Mouse (Mus musculus) megakaryocyte-erythroid progenitor cell, adult 5-6 weeks (primary cell): Measurements from ENCODE around the gene Hoxc9. TPM values are rescaled to one million over a fixed set of nuclear protein-coding genes. Genes with fewer than 3 reads are reported as not detected.

ENCODE experiments used
- ATAC-seq: replicated peaks from 2 replicates; pipeline ENCODE4 v1.8.0; 2016; ENCODE audit warnings: mild to moderate bottlenecking, inconsistent platforms; ENCODE audit not compliant: severe bottlenecking, poor library complexity, low FRiP score, low TSS enrichment
- total RNA-seq, 2 experiments: library from RNA; stranded (forward) in 1 of 2; stranded (reverse) in 1 of 2; fragments of 200-1000, 215-1000 nt in 1 of 2; fragments of >200 nt in 1 of 2; fragmentation: Nextera tagmentation in 1 of 2; gene quantifications; 2 replicates each; pipeline ENCODE4 v1.2.3; 2014 to 2017

Gene Hoxc9
- total RNA-seq, 2 experiments from 2014 or later, result not detected

GRCm38 (mm10) chr15:102955007-102955382 is 21.2 kb upstream of the Hoxc9 start:
- no peak for ATAC-seq

- ATAC-seq, result no peak
Observed at GRCm38 (mm10) chr15:102955833-102956640, 20.2 kb upstream of the Hoxc9 start.

DNA sequence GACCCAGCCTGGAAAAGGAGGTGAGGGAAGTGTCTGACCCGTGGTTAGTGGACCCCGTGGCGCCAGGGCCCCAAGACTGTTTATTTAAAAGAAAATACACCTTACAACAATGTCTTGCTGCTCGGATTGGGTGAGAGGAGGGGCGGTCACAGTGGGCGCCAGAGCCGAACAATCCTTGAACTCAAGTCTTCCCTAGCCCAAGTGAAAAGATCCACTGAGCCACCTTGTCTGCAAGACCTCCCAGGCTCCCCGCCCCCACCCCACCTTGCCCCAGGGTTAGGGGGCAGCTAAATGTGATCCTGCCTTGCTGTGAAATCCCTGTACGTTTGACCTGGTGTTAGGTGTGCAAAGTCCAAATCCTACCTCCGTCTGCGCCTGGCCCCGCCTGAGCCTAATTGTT is 19.3 kb upstream of the Hoxc9 start:
- no peak for ATAC-seq

DNA sequence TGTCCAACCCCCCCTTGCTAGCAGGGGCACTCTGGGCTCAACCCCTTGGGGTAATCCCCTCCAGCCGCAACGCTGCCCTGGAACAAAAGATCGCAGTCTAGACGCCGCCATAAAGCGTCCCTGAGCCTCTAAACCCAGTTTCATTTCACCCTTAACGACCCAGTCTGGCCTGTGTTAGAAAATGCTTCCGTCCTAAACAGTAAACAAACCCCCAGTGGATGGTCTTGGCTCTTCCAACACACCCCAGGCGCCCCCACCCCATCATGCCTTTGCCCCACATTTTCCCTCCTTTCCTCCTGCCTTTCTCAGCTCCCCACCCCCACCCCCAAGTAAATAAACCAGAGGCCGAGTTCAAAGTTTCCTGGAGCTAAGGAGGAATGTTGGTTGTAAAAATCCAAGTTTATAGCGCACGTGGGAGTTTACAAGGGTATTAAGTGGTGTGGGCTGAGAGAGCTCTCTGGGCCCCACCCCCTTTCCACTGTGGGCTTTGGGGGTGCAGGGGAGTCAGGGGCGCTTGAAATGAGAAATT is 16.5 kb upstream of the Hoxc9 start:
- no peak for ATAC-seq

DNA sequence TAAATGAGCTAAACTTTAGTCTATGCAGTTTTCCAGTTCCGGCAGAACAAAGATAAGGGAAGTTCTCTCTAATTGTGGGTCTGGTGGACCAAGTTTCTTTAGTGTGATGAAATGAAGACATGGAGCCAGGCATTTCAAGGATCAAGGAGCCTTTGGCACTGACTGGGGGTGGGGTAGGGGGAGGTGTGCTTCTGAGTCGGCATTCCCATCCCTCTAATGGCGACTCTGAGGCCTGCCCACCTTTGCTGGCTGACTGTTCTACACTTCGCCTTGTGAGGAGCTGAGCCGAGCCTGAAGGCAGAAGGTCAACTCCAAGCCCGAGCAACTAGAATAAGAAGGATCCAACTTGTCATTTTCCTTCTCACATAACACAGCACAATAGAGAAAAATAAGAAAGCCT is 14.5 kb upstream of the Hoxc9 start:
- no peak for ATAC-seq

DNA sequence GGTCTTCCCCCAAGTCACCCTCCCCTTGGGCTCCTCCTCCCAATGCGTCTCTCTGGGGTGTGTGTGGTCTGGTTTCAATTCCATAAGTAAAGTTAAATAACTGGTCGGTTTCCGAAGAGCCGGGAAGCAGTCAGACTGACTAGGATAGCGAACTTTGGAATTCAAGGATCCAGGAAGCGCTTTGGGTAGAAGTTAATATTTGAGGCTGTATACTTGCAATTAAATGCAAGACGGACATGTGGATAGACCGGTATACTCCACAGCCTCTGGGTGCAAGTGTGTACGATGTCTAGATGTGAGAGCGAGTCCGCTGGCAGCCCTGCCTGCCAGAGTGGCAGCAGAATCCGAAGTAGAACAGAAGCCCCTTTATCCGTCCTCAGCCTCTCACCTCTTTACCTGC is 13.7 kb upstream of the Hoxc9 start:
- no peak for ATAC-seq

DNA sequence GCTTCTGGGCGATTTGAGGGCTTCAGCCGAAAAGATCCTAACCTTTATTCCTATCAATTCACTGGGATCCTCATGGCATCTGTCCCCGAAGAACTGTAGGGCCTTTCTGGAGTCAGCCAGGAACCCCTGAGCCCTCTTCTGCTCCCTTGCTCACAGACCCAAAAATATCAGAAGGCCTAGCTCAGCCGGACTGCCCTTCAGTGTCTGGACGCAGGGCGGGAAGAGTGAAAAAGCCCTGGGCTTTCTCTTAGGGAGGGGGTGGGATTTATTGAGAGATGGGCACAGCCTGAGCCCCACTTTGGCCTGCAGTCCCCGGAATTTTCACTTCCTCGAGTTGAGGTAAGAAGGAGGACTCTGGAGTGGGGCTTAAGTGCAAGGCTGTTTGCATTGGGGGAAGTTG is 13.0 kb upstream of the Hoxc9 start:
- ATAC-seq, result no peak

- no peak for ATAC-seq
Observed at GRCm38 (mm10) chr15:102963671-102964640, 12.3 kb upstream of the Hoxc9 start.

DNA sequence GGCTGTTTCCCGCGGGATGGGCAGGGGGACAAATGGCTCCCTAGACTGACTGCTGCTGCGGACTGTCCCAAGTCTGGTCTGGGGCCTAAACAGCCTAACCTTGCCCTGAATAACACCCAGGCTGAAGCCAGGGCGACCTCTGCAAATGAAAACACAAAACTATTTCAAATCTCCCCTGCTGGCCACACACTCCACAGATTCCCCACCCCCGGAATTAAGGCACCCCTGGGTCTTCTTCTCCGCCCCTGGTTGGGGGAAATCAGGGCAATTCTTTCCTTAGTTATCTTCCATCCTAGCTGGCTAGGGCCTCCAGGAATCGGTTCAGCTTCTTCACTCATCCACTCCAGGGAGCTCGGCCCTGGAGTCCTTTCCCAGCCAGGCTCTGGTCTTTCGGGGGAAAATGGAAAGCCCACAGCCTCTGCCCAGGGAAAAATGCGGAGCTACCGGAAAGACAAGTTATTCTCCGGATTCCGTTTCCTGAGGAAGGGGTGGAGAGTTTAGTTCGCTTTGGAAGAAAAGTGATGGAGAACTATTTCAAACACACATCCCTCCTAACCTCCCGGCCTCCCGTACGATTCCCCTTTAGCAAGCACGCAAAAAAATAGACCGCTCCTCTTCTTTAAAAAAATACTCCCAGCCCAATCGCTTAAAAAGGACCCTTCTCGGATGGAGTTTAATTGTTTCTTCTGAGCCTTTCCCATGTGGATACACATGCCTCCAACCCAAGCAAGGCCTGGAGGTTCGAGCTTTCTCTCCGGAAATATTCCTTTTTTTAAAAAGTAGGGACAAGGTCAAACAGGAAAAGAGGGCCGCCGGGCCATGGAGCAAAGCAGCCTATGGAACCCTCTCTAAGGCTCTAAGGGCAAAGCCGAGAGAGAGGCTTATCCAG is 11.0 kb upstream of the Hoxc9 start:
- ATAC-seq, result no peak

GRCm38 (mm10) chr15:102965892-102966775 is 10.1 kb upstream of the Hoxc9 start:
- 0 out of 2 replicates have a peak, but pooled peaks have one; percentile 48 for ATAC-seq

GRCm38 (mm10) chr15:102966776-102967311 is 9.4 kb upstream of the Hoxc9 start, which contains the start of gene Hoxc10:
Gene Hoxc10 (plus strand): TSS chr15:102966796.
- peak; percentile 25; the same call in 1 of the 2 replicates for ATAC-seq

DNA sequence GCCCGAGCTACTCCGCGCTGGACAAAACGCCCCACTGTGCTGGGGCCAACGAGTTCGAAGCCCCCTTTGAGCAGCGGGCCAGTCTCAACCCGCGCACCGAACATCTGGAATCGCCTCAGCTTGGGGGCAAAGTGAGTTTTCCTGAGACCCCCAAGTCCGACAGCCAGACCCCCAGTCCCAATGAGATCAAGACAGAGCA is 9.0 kb upstream of the Hoxc9 start, which contains the start of gene Hoxc5:
Hoxc5 (plus strand) TSS at position 132 of the 199 bp plus-strand sequence.
- 0 out of 2 replicates have a peak, but pooled peaks have one; percentile 5 for ATAC-seq

DNA sequence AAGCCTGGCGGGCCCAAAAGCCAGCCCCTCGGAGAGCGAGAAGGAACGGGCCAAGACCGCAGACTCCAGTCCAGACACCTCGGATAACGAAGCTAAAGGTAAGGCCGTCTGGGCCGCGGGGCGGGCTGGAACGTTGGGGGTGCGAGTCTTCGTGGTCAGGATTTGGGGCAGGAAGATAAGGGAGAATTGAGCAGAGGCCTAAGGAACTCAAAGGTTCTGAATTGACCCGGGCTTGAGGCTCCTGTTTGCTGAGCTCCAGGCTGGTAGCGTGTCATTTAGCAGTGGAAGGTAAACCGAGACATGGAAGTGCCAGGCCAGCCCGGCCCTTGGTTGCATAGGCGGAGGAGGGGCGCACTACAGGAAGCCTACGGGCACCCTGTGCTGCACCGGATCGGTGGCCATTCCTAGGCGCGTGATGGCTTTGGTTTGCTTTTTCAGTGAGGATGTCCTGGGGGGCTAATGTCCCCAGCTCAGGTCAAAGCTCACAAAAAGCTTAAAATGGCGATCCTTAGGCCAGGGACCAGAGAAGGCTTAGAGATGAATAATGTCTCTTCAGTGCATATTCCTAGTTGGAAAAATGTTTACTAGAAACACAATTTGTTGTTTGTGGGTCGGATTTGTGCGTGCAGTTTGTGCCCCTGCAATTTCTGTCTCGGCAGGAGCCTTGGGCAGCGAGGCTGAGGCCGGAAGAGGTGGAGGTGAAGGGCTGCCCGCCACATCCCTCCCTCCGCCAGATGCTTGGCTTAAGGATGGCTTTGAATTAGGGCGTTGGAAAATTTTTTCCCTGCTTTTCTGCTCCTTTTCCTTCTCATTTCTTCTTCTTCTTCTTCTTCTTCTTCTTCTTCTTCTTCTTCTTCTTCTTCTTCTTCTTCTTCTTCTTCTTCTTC is 8.5 kb upstream of the Hoxc9 start:
- ATAC-seq, result no peak

- no peak for ATAC-seq
Observed at GRCm38 (mm10) chr15:102969296-102969695, 6.9 kb upstream of the Hoxc9 start.

- no peak for ATAC-seq
Observed at GRCm38 (mm10) chr15:102970740-102971139, 5.5 kb upstream of the Hoxc9 start.

DNA sequence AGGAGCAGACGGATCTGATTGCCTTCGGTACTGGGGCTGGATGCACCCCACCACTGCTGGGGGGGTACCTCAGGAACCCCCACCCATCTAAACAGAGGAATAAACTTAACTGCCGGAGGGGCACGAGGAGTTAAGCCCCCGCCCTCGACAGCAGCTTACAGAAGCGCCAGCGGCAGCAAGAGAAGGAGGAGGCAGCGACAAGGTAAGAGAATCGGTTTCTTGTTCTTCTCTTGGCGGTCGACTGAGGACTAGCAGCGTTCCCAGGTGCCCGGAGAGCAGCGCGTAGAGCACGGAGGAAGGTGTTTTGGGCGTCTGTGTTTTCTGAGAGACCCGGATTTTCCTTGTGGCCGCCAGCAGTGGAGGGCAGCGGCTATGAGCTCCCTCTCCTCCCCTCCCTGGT is 4.0 kb upstream of the Hoxc9 start:
- no peak for ATAC-seq

DNA sequence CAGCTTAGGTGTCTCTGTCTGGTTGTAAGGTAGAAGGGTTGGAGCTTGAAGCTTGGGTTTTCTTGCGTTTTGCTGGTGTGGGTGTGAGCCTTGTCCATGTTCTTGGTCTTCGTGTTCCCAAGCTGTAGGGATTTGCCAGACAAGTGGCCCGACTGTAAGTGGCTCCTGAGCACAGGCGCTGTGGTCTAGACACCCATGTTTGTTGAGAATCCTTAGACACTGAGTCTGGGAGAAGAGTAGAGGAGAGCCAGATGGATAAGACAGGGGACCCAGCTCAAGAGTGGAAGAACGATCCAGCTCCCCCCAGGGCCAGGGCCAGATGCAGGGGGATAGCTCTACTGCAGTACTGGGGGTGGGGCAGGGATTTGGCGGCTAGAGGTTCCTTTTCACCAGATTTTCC is 3.5 kb upstream of the Hoxc9 start:
- ATAC-seq, result no peak
